Mouse (Mus musculus) kidney, embryonic 14.5 days (tissue): ENCODE data around the gene Slc7a9. TPM values are rescaled to one million over a fixed set of nuclear protein-coding genes. Genes with fewer than 3 reads are reported as not detected.

Source experiments
- ATAC-seq: fragments of 200-750 bp; cut with Nextera tagmentation; 2 replicates; pipeline ENCODE4 v1.8.0; 2017; ENCODE audit warnings: moderate number of reproducible peaks, mild to moderate bottlenecking, moderate TSS enrichment, moderate library complexity; ENCODE audit not compliant: low FRiP score, low TSS enrichment
- H3K27ac ChIP-seq: fragments of 300-500 bp; sonication (generic); 2 replicates; pipeline ENCODE4 v1.5.1; 2014; ENCODE audit warnings: low read depth, mild to moderate bottlenecking, low read length, moderate library complexity, mixed read lengths
- H3K27me3 ChIP-seq: fragments of 300-500 bp; sonication (generic); 2 replicates; pipeline ENCODE4 v1.6.1; 2014; ENCODE audit warnings: mild to moderate bottlenecking, low read length; ENCODE audit not compliant: control insufficient read depth, insufficient read depth
- H3K36me3 ChIP-seq: fragments of 300-500 bp; sonication (generic); 2 replicates; pipeline ENCODE4 v1.6.1; 2014; ENCODE audit warnings: low read length, mixed read lengths; ENCODE audit not compliant: control insufficient read depth, insufficient read depth
- H3K4me1 ChIP-seq: fragments of 300-500 bp; sonication (generic); 2 replicates; pipeline ENCODE4 v1.6.1; 2014; ENCODE audit warnings: low read length, mixed read lengths; ENCODE audit not compliant: control insufficient read depth, insufficient read depth
- H3K4me2 ChIP-seq: fragments of 300-500 bp; sonication (generic); replicated peaks from 2 replicates; pipeline ENCODE4 v1.6.1; 2014; ENCODE audit warnings: low read depth, mild to moderate bottlenecking, low read length
- H3K4me3 ChIP-seq: fragments of 300-500 bp; sonication (generic); 2 replicates; pipeline ENCODE4 v1.5.1; 2014; ENCODE audit warnings: mild to moderate bottlenecking, low read length
- H3K9ac ChIP-seq: fragments of 300-500 bp; sonication (generic); 2 replicates; pipeline ENCODE4 v1.6.1; 2014; ENCODE audit warnings: low read depth, mild to moderate bottlenecking, low read length, moderate library complexity
- H3K9me3 ChIP-seq: fragments of 300-500 bp; sonication (generic); 2 replicates; pipeline ENCODE4 v1.6.1; 2016; ENCODE audit warnings: low read length; ENCODE audit not compliant: control insufficient read depth
- WGBS: fragments of 180-500 bp; shearing (Covaris S2); extraction: QIAGEN DNeasy Blood & Tissue Kit; methylation state at CpG from one replicate; pipeline ENCODE4 v1.1.7; 2014; 5-methylcytosine and 5-hydroxymethylcytosine counted together
- polyA plus RNA-seq: library from polyadenylated mRNA; unstranded; fragments of >200 nt; fragmentation: Nextera tagmentation; extraction: Ambion mirVana; gene quantifications from 2 replicates; pipeline ENCODE4 v1.2.1, GENCODE M21; 2014

The Slc7a9 gene
- polyA plus RNA-seq, 1 experiment from 2014 or later: 4.6 TPM

- Histone ChIP-seq H3K27ac (no peak overlapping the region), H3K36me3 (no peaks in the 10 kb centered on the region), H3K27me3 (no peaks in the 10 kb centered on the region), H3K9ac (no peak overlapping the region), H3K9me3 (no peaks in the 10 kb centered on the region), H3K4me3 (no peak overlapping the region), H3K4me1 (no peaks in the 10 kb centered on the region), H3K4me2 (no peak overlapping the region)
- no peak for ATAC-seq
- 90% methylated on average over 2 of the region's 2 CpGs for WGBS
These were observed 41.6 kb downstream of the Slc7a9 start for GRCm38 (mm10) chr7:35490186-35490585.

GRCm38 (mm10) chr7:35491005-35491404 lies 42.4 kb downstream of the Slc7a9 start:
- WGBS: 88% methylated on average over 1 of the region's 1 CpGs
- Histone ChIP-seq H3K36me3 (no peaks in the 10 kb centered on the region), H3K9ac (no peak overlapping the region), H3K4me2 (no peak overlapping the region), H3K9me3 (no peaks in the 10 kb centered on the region), H3K4me1 (no peaks in the 10 kb centered on the region), H3K27ac (no peak overlapping the region), H3K27me3 (no peaks in the 10 kb centered on the region), H3K4me3 (no peak overlapping the region)
- ATAC-seq: no peak

- 98% methylated on average over 2 of the region's 2 CpGs for WGBS
- no peaks in the 10 kb centered on the region for H3K9me3 ChIP-seq
- H3K9ac ChIP-seq: no peak overlapping the region
- H3K4me1 ChIP-seq: no peaks in the 10 kb centered on the region
- H3K4me2 ChIP-seq: no peak overlapping the region
- H3K4me3 ChIP-seq: no peak overlapping the region
- no peaks in the 10 kb centered on the region for H3K36me3 ChIP-seq
- no peak overlapping the region for H3K27ac ChIP-seq
- no peak for ATAC-seq
- no peaks in the 10 kb centered on the region for H3K27me3 ChIP-seq
These were observed 48.9 kb downstream of the Slc7a9 start for GRCm38 (mm10) chr7:35497516-35497915.

- Histone ChIP-seq H3K27ac (no peak overlapping the region), H3K9ac (no peak overlapping the region), H3K9me3 (no peaks in the 10 kb centered on the region), H3K36me3 (no peaks in the 10 kb centered on the region), H3K4me2 (no peak overlapping the region), H3K27me3 (no peaks in the 10 kb centered on the region), H3K4me3 (no peak overlapping the region), H3K4me1 (no peaks in the 10 kb centered on the region)
- WGBS: 26% methylated on average over 4 of the region's 4 CpGs
- peak; percentile 75; the same call in 1 of the 2 replicates for ATAC-seq
These were observed 53.4 kb downstream of the Slc7a9 start for GRCm38 (mm10) chr7:35501995-35502394.

Other genes with a start within 250 kb of the Slc7a9 start
- 7.6 and 9.7 TPM in 2 replicates for gene Lrp3, start 233.3 kb upstream of the Slc7a9 start, polyA plus RNA-seq
- gene Gpatch1, start 130.4 kb upstream of the Slc7a9 start, polyA plus RNA-seq: 13.7 and 20.5 TPM in 2 replicates
- 10.2 and 15.7 TPM in 2 replicates for gene Rhpn2, start 114.6 kb upstream of the Slc7a9 start, polyA plus RNA-seq
- 14.5 and 18.0 TPM in 2 replicates for gene Faap24, start 52.0 kb upstream of the Slc7a9 start, polyA plus RNA-seq
- 40.2 and 59.9 TPM in 2 replicates for gene Cep89, start 51.8 kb upstream of the Slc7a9 start, polyA plus RNA-seq
- 0.26 and 0.30 TPM in 2 replicates for gene Tdrd12, start 88.9 kb downstream of the Slc7a9 start, polyA plus RNA-seq
- 63.7 and 65.5 TPM in 2 replicates for gene Nudt19, start 107.5 kb downstream of the Slc7a9 start, polyA plus RNA-seq
- gene Rgs9bp, start 136.8 kb downstream of the Slc7a9 start, polyA plus RNA-seq: 0.17 and 0.28 TPM in 2 replicates
- gene Ankrd27, start 137.4 kb downstream of the Slc7a9 start, polyA plus RNA-seq: 15.0 and 37.4 TPM in 2 replicates
- 288 and 371 TPM in 2 replicates for gene Pdcd5, start 198.7 kb downstream of the Slc7a9 start, polyA plus RNA-seq